Mouse (Mus musculus) limb, embryonic 10.5 days (tissue): ENCODE measurements around the gene Cela3a. TPM values are rescaled to one million over a fixed set of nuclear protein-coding genes. Genes with fewer than 3 reads are reported as not detected.

Experiments
- DNase-seq: peaks from one replicate; pipeline ENCODE4 v3.0.0-alpha.2; 2017; ENCODE audit warnings: low spot score
- H3K27ac ChIP-seq: fragments of 300-500 bp; sonication (generic); 2 replicates; pipeline ENCODE4 v1.5.1; 2016; ENCODE audit warnings: mild to moderate bottlenecking
- H3K27me3 ChIP-seq: fragments of 300-500 bp; sonication (generic); 2 replicates; pipeline ENCODE4 v1.6.1; 2016; ENCODE audit warnings: low read depth, mild to moderate bottlenecking; ENCODE audit not compliant: poor library complexity, severe bottlenecking
- H3K36me3 ChIP-seq: fragments of 300-500 bp; sonication (generic); 2 replicates; pipeline ENCODE4 v1.6.1; 2016; ENCODE audit warnings: mild to moderate bottlenecking, moderate library complexity
- H3K4me1 ChIP-seq: fragments of 300-500 bp; sonication (generic); 2 replicates; pipeline ENCODE4 v1.6.1; 2016
- H3K4me3 ChIP-seq: fragments of 300-500 bp; sonication (generic); 2 replicates; pipeline ENCODE4 v1.5.1; 2016; ENCODE audit warnings: mild to moderate bottlenecking, moderate library complexity
- H3K9me3 ChIP-seq: fragments of 300-500 bp; sonication (generic); replicated peaks from 2 replicates; pipeline ENCODE4 v1.6.1; 2016; ENCODE audit warnings: mild to moderate bottlenecking
- WGBS: fragments of 180-500 bp; shearing (Covaris S2); methylation state at CpG from one replicate; pipeline ENCODE4 v1.1.7; 2016; 5-methylcytosine and 5-hydroxymethylcytosine counted together
- polyA plus RNA-seq: library from polyadenylated mRNA; unstranded; fragments of >200 nt; fragmentation: Nextera tagmentation; extraction: Ambion mirVana; gene quantifications from 2 replicates; pipeline ENCODE4 v1.2.1, GENCODE M21; 2016

Gene Cela3a
- polyA plus RNA-seq, 1 experiment from 2014 or later: not detected

DNA sequence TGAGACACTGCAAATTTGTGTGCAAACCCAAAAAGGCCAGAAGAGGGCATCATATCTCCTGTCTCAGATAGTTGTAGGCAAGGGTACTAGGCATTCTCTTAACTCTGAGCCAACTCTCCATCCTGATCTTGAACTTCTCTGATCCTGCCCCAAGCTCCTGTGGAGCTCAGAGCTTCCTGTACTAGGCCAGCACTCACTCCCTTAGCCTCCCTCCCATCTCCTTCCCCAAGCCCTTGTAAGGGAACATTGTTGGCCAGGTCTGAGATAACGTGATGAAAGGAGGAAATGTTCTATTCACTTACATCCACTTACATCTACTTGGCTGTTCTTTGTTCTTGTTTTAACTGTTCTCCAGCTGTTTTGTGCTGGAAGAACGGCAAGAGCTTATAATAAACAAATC, 32.8 kb downstream of the Cela3a start:
- no peak for DNase-seq
- H3K4me3 ChIP-seq: no peak overlapping the region
- no peaks in the 10 kb centered on the region for H3K9me3 ChIP-seq
- no peaks in the 10 kb centered on the region for H3K27me3 ChIP-seq
- peaks cover 27% of the 10 kb centered on the region for H3K4me1 ChIP-seq
- no peaks in the 10 kb centered on the region for H3K36me3 ChIP-seq
- no peak overlapping the region for H3K27ac ChIP-seq
- 82% methylated on average over 2 of the region's 2 CpGs for WGBS

DNA sequence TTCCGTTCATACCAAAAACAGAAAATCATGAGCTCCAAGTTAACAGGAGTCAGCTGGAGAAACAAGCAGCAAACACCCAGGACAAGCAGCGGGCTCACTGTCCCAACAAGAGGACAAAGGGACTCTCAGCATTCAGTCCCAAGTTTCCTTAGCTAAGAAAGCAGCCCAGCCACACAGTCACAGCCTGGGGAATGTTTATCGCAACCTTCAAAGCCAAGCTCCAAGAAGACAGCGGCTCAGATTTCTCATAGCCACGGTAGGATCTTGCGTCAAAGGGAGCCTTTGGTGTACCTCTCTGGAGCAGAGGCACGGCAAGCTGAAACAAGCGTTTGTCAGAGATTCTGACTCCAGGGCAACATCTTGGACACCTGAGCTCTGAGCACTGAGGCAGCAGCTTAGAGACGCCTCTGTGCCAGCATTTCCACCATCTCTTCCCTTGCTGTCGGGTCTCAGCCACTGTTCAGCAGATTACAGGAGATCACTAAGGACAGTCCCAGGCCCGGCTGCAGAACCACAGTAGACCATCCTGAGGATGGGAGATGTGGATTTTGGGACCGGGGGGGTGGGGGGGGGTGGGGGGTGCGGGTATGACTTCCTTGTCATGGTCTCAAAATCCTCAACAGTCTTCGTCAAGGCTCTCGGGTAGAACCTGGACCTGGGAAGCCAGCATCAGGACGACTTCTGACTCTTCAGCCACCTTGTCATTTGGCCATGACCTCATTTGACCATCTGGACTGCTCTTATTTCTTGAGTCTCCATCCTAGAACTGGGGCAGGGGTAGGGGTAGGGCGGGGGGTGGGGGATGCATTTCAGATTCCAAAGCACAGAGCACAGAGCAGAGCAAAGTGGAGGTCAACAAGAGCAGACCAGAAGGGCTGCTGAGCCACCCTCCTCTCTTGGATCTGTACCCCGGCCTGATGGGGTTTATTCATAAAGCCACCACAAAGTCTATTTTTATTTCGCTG, 34.0 kb downstream of the Cela3a start:
- peak overlapping the region; percentile 75 for H3K27ac ChIP-seq
- peaks cover 21% of the 10 kb centered on the region for H3K4me1 ChIP-seq
- H3K9me3 ChIP-seq: no peaks in the 10 kb centered on the region
- peak; percentile 50 for DNase-seq
- no peaks in the 10 kb centered on the region for H3K27me3 ChIP-seq
- peak overlapping the region; percentile 25 for H3K4me3 ChIP-seq
- WGBS: 39% methylated on average over 19 of the region's 19 CpGs
- no peaks in the 10 kb centered on the region for H3K36me3 ChIP-seq

DNA sequence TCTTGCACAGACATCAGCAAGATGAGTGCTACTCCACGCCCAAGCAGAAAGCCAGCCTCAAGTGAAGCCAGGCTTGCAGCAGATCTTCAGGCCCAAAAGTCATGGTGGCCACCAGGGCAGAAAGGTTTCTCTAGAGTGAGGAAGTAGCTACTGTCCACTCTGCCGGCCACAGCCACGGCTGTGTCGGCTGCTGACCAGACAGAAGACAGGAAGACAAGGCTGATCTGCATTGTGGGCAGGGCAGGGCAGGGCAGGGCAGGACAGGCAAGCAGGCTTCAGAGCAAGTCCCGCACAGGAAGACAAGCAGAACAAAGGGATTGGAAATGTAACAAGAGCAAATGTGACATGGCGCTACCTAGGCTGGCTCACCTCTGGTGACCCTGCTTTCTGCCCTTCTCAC, 35.9 kb downstream of the Cela3a start:
- Histone ChIP-seq H3K9me3 (no peaks in the 10 kb centered on the region), H3K27ac (no peak overlapping the region), H3K4me1 (peaks cover 34% of the 10 kb centered on the region), H3K27me3 (no peaks in the 10 kb centered on the region), H3K4me3 (no peak overlapping the region), H3K36me3 (no peaks in the 10 kb centered on the region)
- no peak for DNase-seq
- WGBS: 46% methylated on average over 6 of the region's 6 CpGs

DNA sequence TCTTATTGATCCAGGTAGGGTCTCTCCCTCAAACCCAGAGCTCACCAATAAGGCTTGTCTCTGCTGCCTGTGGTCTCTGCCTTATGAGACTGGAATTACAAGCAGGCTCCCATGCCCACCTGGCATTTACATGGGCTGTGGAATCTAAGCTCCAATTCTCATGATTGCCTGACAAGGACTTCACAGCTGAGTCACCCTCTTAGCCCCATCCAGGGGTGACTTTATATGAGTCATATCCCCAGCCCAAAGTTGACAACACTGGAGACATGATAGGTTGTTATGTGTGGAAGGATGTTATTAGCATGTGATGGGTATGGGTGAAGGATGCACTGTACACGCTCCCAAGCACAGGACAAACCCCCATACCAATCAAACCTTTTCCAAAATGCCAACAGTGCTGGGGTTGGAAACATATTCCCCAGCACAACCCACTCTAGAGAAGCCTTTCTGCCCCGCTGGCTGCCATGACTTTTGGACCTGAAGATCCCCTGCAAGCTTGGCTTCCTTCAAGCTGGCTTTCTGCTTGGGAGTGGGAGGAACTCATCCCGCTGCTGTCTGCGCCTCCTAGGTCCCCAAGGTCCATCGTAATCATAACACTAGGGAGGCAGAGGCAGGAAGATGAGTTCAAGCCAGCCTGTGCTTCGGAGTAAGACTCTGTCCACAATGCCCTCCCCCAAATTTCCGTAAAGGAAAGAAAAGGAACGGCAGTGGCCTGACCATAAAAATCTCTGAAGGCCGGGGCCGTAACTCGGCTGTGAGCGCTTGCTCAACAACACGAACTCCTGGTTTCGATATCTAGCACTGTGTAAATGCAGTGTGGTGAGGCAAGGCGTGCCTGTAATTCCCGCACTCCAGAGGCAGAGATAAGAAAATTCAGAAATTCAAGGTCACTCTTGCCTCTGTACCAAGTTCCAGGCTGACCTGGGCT, 37.7 kb downstream of the Cela3a start:
- DNase-seq: no peak
- Histone ChIP-seq H3K4me3 (no peak overlapping the region), H3K27ac (no peak overlapping the region), H3K36me3 (no peaks in the 10 kb centered on the region), H3K4me1 (peaks cover 47% of the 10 kb centered on the region), H3K27me3 (no peaks in the 10 kb centered on the region), H3K9me3 (no peaks in the 10 kb centered on the region)
- 83% methylated on average over 16 of the region's 16 CpGs for WGBS

DNA sequence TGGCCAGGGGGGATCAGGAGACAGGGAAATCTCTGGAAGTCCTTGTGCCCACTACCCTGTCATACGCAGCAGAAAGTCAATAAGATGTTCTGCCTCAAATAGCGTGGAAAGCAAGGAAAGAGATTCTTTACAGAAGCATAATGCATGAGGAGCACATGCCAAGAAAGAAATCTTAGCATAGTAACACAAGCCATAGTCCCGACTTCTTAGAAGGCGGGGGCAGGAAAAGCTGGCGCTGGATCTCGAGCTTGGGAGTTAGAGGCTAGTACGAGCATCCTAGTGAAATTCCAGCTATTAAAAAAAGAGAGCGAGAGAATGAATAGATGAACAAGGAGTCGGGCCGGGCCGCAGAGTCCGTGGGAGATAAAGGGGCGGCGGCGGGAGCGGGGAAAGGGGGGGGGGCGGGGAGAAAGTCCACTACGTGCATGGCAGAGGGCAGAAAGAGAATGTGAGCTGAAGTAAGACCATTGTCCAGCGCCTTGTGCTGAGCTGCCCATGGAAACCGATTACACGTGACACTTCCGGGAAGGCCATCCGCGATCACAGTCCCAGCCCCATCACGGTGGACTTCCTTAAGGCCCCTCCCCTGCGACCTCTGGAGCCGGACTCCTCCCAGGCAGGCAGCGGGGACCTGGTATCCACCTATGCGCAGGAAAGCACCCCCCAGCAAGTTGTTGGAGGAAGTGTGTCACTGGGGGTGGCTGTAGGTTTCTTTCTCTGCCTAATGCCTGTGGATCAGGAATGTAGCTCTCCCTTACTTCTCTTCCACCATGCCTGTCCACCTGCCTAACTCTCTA, 39.4 kb downstream of the Cela3a start:
- no peaks in the 10 kb centered on the region for H3K9me3 ChIP-seq
- H3K4me1 ChIP-seq: peaks cover 36% of the 10 kb centered on the region
- peak; percentile 63 for DNase-seq
- H3K27me3 ChIP-seq: no peaks in the 10 kb centered on the region
- WGBS: 20% methylated on average over 29 of the region's 29 CpGs
- H3K36me3 ChIP-seq: no peaks in the 10 kb centered on the region
- peak overlapping the region; percentile 50 for H3K4me3 ChIP-seq
- peak overlapping the region; percentile 73 for H3K27ac ChIP-seq

DNA sequence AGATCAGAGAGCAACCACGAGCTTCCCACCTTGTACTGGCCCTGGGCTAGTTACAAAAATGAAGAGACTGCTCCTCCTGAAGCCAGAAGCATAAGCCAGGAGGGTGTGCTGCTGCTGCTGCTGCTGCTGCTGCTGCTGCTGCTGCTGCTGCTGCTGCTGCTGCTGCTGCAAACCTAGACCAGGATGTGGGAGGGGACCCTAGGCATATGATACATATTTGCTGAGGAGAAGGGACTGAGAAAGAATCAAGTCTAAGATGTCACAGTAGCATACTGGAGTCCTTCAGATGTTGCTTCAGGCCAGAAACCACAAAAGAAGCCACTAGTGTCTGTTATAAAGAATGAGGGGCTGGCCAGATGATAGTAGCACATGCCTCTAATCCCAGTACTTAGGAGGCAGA, 41.4 kb downstream of the Cela3a start:
- Histone ChIP-seq H3K4me1 (peaks cover 31% of the 10 kb centered on the region), H3K9me3 (no peaks in the 10 kb centered on the region), H3K27me3 (no peaks in the 10 kb centered on the region), H3K36me3 (no peaks in the 10 kb centered on the region), H3K27ac (peak overlapping the region; percentile 61), H3K4me3 (no peak overlapping the region)
- 21% methylated on average over 1 of the region's 1 CpGs for WGBS
- no peak for DNase-seq

DNA sequence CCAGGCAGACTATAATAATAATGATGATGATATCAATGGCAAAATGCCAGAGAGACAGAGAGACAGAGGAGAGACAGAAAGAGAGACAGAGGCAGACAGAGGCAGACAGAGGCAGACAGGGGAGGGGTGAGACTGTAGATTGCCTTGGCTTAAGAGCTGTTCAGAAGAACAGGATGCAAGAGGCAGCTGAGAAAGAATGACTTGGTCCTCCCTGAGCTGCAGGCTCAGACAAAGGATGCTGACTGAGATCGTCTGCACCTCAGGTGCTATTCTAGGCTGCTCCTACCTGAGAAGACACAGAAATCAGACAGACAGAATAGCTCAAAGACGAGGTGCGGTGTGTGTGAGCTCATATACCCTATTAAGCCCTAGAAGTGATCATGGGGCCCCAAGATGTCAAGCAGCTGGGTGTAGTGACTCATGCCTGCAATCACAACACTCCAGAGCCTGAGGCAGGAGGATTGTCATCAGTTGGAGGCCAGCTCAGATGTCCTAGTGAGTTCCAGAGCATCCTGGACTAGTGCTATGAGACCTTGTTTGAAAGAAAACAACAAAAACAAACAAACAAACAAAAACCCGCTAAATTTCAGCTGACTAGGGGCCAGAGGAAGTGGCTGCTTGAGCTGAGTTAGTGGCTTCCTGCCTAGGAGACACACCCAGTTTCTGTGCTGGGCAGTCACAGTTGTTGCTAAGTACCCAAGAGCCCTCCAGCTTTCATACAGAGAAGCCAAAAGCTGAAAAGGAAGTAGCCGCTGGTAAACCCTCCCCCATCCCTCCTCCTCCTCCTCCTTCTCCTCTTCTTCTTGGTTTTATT, 42.1 kb downstream of the Cela3a start:
- no peak for DNase-seq
- peaks cover 31% of the 10 kb centered on the region for H3K4me1 ChIP-seq
- H3K36me3 ChIP-seq: no peaks in the 10 kb centered on the region
- 48% methylated on average over 5 of the region's 5 CpGs for WGBS
- H3K27ac ChIP-seq: peak overlapping the region; percentile 61
- no peaks in the 10 kb centered on the region for H3K27me3 ChIP-seq
- H3K9me3 ChIP-seq: no peaks in the 10 kb centered on the region
- no peak overlapping the region for H3K4me3 ChIP-seq

DNA sequence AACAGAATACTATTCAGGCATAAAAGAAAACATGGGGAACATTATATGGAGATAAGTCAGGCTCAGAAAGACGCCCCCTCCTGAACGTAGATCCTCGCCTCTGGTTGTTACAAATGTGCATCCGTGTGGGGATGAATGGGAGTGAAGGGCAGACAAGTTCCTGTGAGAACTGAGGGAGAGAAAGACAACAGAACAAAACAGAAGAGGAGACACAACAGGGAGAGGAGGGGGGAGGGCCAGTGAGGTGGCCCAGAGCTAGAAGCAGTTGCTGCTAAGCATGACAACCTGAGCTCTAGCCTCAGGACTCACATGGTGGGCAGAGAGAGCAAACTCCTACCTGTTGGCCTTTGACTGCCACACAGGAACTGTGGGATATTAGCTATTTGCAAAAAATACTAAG, 43.5 kb downstream of the Cela3a start:
- H3K4me1 ChIP-seq: peaks cover 31% of the 10 kb centered on the region
- 93% methylated on average over 4 of the region's 4 CpGs for WGBS

DNA sequence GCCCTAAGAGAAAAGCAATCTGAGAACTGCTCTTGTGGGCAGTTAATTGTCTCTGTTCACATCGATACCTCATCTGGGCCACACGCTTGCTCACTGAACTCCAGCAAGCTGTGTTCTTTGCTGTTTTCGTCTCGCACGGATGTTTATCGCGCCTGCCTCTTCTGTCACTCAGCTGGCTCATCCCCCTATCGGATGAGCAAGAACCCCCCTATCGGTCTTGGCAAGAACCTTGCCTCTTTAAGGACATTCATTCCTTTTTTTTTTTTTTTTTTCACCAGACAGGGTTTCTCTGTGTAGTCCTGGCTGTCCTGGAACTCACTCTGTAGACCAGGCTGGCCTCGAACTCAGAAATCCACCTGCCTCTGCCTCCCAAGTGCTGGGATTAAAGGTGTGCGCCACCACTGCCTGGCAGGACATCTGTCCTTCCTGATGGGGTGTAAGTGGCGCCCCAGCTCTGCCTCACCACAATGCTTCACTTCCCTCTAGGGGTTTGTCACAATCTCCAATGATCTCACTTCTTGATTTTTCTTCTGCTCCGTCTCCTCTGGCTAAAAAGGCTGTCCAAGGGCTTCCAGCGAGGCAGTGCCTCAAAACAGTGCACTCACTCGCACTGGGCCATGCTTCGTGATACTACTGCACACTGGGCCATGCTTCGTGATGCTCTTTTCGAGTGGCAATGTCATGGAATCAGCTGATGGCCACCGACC, 44.1 kb downstream of the Cela3a start:
- Histone ChIP-seq H3K36me3 (no peaks in the 10 kb centered on the region), H3K9me3 (no peaks in the 10 kb centered on the region), H3K4me1 (peaks cover 29% of the 10 kb centered on the region), H3K4me3 (no peak overlapping the region), H3K27ac (no peak overlapping the region; the same call in 1 of the 2 replicates), H3K27me3 (no peaks in the 10 kb centered on the region)
- no peak for DNase-seq
- 88% methylated on average over 19 of the region's 19 CpGs for WGBS

More for the DNA sequence above, 43.5 kb downstream of the Cela3a start:
- DNase-seq: no peak
- no peaks in the 10 kb centered on the region for H3K27me3 ChIP-seq
- no peak overlapping the region; the same call in 1 of the 2 replicates for H3K27ac ChIP-seq
- no peak overlapping the region for H3K4me3 ChIP-seq
- H3K36me3 ChIP-seq: no peaks in the 10 kb centered on the region
- H3K9me3 ChIP-seq: no peaks in the 10 kb centered on the region

DNA sequence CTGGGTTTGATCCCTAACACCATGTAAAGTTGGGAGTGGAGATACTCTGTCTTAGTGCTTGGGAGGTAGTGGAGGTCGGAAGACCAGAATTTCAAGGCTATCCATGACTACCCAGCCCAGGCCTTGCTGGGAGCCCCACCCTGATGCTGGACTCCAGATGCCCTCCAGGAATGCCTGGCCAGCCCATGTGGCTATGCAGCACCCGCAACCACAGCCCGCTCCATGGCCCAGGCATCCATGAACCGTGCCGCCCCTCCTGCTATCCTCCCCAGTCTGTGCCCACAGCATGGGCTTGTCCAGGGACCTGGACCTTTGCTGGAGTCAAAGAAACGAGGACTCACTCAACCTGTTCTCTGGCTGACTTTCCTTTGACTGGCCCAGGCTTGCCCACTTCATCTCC, 44.8 kb downstream of the Cela3a start:
- WGBS: 94% methylated on average over 6 of the region's 6 CpGs

DNA sequence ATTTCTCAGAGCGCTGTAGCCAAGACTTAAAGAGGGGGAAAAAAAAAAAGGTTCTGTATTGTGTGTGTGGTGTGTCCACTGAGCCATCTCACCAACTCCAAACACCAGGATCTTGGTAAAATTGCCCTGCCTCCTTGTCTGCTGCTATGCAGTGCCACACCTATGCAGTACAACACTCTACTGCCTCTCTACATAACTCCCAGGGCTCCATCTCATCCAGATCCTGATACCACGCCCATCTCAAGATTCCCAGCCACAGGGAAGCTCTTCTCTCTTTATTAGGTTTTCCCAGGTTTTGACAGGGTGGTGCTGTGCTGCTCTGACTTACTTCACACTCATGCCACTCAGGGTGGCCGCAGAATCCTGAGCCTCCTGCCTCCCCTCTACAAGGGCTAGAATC, 48.6 kb downstream of the Cela3a start:
- H3K4me3 ChIP-seq: no peak overlapping the region
- no peaks in the 10 kb centered on the region for H3K27me3 ChIP-seq
- no peaks in the 10 kb centered on the region for H3K36me3 ChIP-seq
- no peak for DNase-seq
- peaks cover 7% of the 10 kb centered on the region for H3K4me1 ChIP-seq
- no peak overlapping the region for H3K27ac ChIP-seq
- 78% methylated on average over 3 of the region's 3 CpGs for WGBS
- H3K9me3 ChIP-seq: no peaks in the 10 kb centered on the region

More for the DNA sequence above, 44.8 kb downstream of the Cela3a start:
- Histone ChIP-seq H3K27ac (no peak overlapping the region), H3K4me1 (peaks cover 22% of the 10 kb centered on the region), H3K36me3 (no peaks in the 10 kb centered on the region), H3K4me3 (no peak overlapping the region), H3K27me3 (no peaks in the 10 kb centered on the region), H3K9me3 (no peaks in the 10 kb centered on the region)
- no peak for DNase-seq
